In the genomic region with DNA sequence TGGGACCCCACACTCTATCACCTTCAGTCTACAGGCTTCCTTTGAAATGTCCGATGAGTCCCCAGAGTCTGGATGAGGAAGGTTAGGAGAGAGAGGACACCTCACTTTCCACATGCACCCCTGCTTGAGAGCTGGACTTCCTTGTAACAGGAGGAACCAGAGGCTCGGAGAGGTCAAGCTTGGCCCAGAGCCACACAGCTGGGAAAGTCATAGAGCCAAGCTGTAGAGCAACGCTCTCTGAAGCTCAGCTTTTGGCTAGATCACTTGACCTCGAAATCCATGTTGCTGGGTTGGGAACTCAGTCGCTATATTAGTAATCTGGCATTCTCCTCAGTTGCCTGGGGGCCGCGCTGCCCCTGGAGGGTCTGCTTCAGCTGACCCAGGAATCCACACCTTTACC, we compare ENCODE assay signal across 11 mouse cellular contexts. TPM values are rescaled to one million over a fixed set of nuclear protein-coding genes. Genes with fewer than 3 reads are reported as not detected.
DNase-seq lines count a peak whose midpoint lies in the region; ATAC-seq and TF ChIP-seq lines count a peak whose summit lies in the region.
"Had no signal": no experiment of that assay in that cellular context is flagged by ENCODE, and none has a peak within 500 bp of the region (broad histone marks: within the 10 kb centered on the region; RNA-seq: fewer than 3 reads in every experiment).

No protein-coding gene starts in this region.

- peak; percentile 77 for DNase-seq in adrenal gland, postnatal 25 days
- peak; percentile 84 to 92 for DNase-seq in heart, adult 18-20 months
- no peak for DNase-seq in right cerebral cortex, postnatal 14 days
- DNase-seq: liver, embryonic 13.5 days; thymus, postnatal 4 days had no signal

- no peaks in the 10 kb centered on the region for H3K27me3 ChIP-seq in intestine, embryonic 16.5 days (replicated peaks; ENCODE audit: control insufficient read depth, insufficient read depth, low read length)
- H3K27me3 ChIP-seq in intestine, postnatal 0 days (replicated peaks; ENCODE audit: control insufficient read depth, insufficient read depth, low read length) = no peaks in the 10 kb centered on the region
- H3K27me3 ChIP-seq in limb, embryonic 15.5 days = no peaks in the 10 kb centered on the region
- no peaks in the 10 kb centered on the region for H3K27me3 ChIP-seq in hindbrain, embryonic 16.5 days (replicated peaks; ENCODE audit: control insufficient read depth, insufficient read depth, low read length)
- H3K27me3 ChIP-seq: liver, embryonic 13.5 days had no signal

- no peaks in the 10 kb centered on the region for H3K9me3 ChIP-seq in intestine, embryonic 16.5 days (ENCODE audit: control insufficient read depth, low read length)
- no peaks in the 10 kb centered on the region for H3K9me3 ChIP-seq in intestine, postnatal 0 days (ENCODE audit: control insufficient read depth)
- no peaks in the 10 kb centered on the region for H3K9me3 ChIP-seq in limb, embryonic 15.5 days
- no peaks in the 10 kb centered on the region for H3K9me3 ChIP-seq in hindbrain, embryonic 16.5 days (ENCODE audit: control insufficient read depth, low read length)
- H3K9me3 ChIP-seq: liver, embryonic 13.5 days had no signal

- H3K27ac ChIP-seq in intestine, embryonic 16.5 days (ENCODE audit: low read length) = no peak overlapping the region
- H3K27ac ChIP-seq in intestine, postnatal 0 days (ENCODE audit: low read depth, low read length) = no peak overlapping the region
- peak overlapping the region; percentile 18; the same call in 1 of the 2 replicates for H3K27ac ChIP-seq in limb, embryonic 15.5 days
- no peak overlapping the region for H3K27ac ChIP-seq in hindbrain, embryonic 16.5 days (ENCODE audit: low read depth, low read length)
- H3K27ac ChIP-seq: hindbrain, embryonic 14.5 days had no signal

- TF ChIP-seq CTCF in intestine, postnatal 0 days (IDR thresholded peaks at IDR 0.05; ENCODE audit: low read depth) = no peak

- 76% methylated on average over 7 of the region's 7 CpGs for WGBS in intestine, embryonic 16.5 days
- 75% methylated on average over 7 of the region's 7 CpGs for WGBS in intestine, postnatal 0 days
- 68% methylated on average over 7 of the region's 7 CpGs for WGBS in limb, embryonic 15.5 days
- 88% methylated on average over 7 of the region's 7 CpGs for WGBS in hindbrain, embryonic 16.5 days

- ATAC-seq in intestine, embryonic 16.5 days = 0 out of 2 replicates have a peak, but pooled peaks have one; percentile 24
- ATAC-seq in intestine, postnatal 0 days = no peak
- 0 out of 2 replicates have a peak, but pooled peaks have one; percentile 10 for ATAC-seq in limb, embryonic 15.5 days (ENCODE audit: insufficient number of reproducible peaks, low FRiP score, low TSS enrichment, low read depth)
- no peak for ATAC-seq in megakaryocyte-erythroid progenitor cell, adult 5-6 weeks (replicated peaks; ENCODE audit: low FRiP score, low TSS enrichment, poor library complexity, severe bottlenecking)
- ATAC-seq in hindbrain, embryonic 16.5 days = no peak

- peaks cover 3% of the 10 kb centered on the region; the same call in 1 of the 2 replicates for H3K36me3 ChIP-seq in intestine, embryonic 16.5 days (ENCODE audit: control insufficient read depth, insufficient read depth, low read length)
- no peaks in the 10 kb centered on the region; the same call in none of the 2 replicates for H3K36me3 ChIP-seq in intestine, postnatal 0 days (ENCODE audit: control insufficient read depth, insufficient read depth)
- peaks cover 16% of the 10 kb centered on the region for H3K36me3 ChIP-seq in limb, embryonic 15.5 days
- H3K36me3 ChIP-seq in hindbrain, embryonic 16.5 days (ENCODE audit: control insufficient read depth, insufficient read depth, low read length) = no peaks in the 10 kb centered on the region; the same call in 1 of the 2 replicates

- no peak overlapping the region for H3K4me3 ChIP-seq in intestine, embryonic 16.5 days (ENCODE audit: low read length)
- H3K4me3 ChIP-seq in intestine, postnatal 0 days (ENCODE audit: low read depth, low read length) = no peak overlapping the region
- no peak overlapping the region for H3K4me3 ChIP-seq in limb, embryonic 15.5 days
- H3K4me3 ChIP-seq in hindbrain, embryonic 16.5 days (ENCODE audit: low read length) = no peak overlapping the region
- H3K4me3 ChIP-seq: liver, embryonic 13.5 days had no signal

- H3K4me1 ChIP-seq in intestine, embryonic 16.5 days (ENCODE audit: control insufficient read depth, insufficient read depth, low read length) = peaks cover 11% of the 10 kb centered on the region; the same call in 1 of the 2 replicates
- H3K4me1 ChIP-seq in intestine, postnatal 0 days (replicated peaks; ENCODE audit: control insufficient read depth, insufficient read depth, low read length) = no peaks in the 10 kb centered on the region; the same call in 1 of the 2 replicates
- H3K4me1 ChIP-seq in limb, embryonic 15.5 days = peaks cover 49% of the 10 kb centered on the region
- H3K4me1 ChIP-seq in hindbrain, embryonic 16.5 days (ENCODE audit: control insufficient read depth, insufficient read depth, low read depth, low read length) = peaks cover 1% of the 10 kb centered on the region; the same call in 1 of the 2 replicates

- H3K4me2 ChIP-seq in intestine, embryonic 16.5 days (ENCODE audit: low read depth, low read length) = no peak overlapping the region
- no peak overlapping the region for H3K4me2 ChIP-seq in intestine, postnatal 0 days (replicated peaks; ENCODE audit: low read depth)
- H3K4me2 ChIP-seq in limb, embryonic 15.5 days = no peak overlapping the region
- H3K4me2 ChIP-seq in hindbrain, embryonic 16.5 days (ENCODE audit: low read length) = no peak overlapping the region
- H3K4me2 ChIP-seq: hindbrain, embryonic 14.5 days; liver, embryonic 13.5 days had no signal

- H3K9ac ChIP-seq in intestine, embryonic 16.5 days (ENCODE audit: low read depth, low read length) = no peak overlapping the region
- H3K9ac ChIP-seq in intestine, postnatal 0 days (ENCODE audit: low read depth, low read length) = no peak overlapping the region
- no peak overlapping the region for H3K9ac ChIP-seq in limb, embryonic 15.5 days
- H3K9ac ChIP-seq in hindbrain, embryonic 16.5 days (ENCODE audit: low read depth, low read length) = no peak overlapping the region
- H3K9ac ChIP-seq: hindbrain, embryonic 14.5 days had no signal

RNA-seq across cellular contexts. Expression of gene Dusp1, which starts 14.9 kb away (rescaled TPM):
- 12.2 and 14.4 TPM in 2 replicates for polyA plus RNA-seq in intestine, embryonic 16.5 days (2015; fragmentation: Nextera tagmentation; extraction: Ambion mirVana)
- 18.9 and 19.4 TPM in 2 replicates for polyA plus RNA-seq in intestine, postnatal 0 days (2015; fragmentation: Nextera tagmentation; extraction: Ambion mirVana)
- 30.8 and 37.8 TPM in 2 replicates for total RNA-seq in adrenal gland, postnatal 25 days (2021)
- total RNA-seq in heart, adult 18-20 months (2021) = 10 to 100 TPM; 50.3 to 57.1 TPM
- 27.3 and 32.5 TPM in 2 replicates for polyA plus RNA-seq in limb, embryonic 15.5 days (2015; fragmentation: Nextera tagmentation; extraction: Ambion mirVana)
- 18.4 and 29.1 TPM in 2 replicates for total RNA-seq in megakaryocyte-erythroid progenitor cell, adult 5-6 weeks (2014; fragmentation: Nextera tagmentation)
- 73.3 and 79.0 TPM in 2 replicates for total RNA-seq in megakaryocyte-erythroid progenitor cell, adult 5-6 weeks (2017)
- polyA plus RNA-seq in hindbrain, embryonic 16.5 days (2015; fragmentation: Nextera tagmentation; extraction: Ambion mirVana) = 27.1 and 29.0 TPM in 2 replicates

RNA-seq across cellular contexts. Expression of gene Ergic1, which starts 15.5 kb away (rescaled TPM):
- polyA plus RNA-seq in intestine, embryonic 16.5 days (2015; fragmentation: Nextera tagmentation; extraction: Ambion mirVana) = 88.6 and 91.2 TPM in 2 replicates
- polyA plus RNA-seq in intestine, postnatal 0 days (2015; fragmentation: Nextera tagmentation; extraction: Ambion mirVana) = 48.6 TPM in 2 replicates
- total RNA-seq in adrenal gland, postnatal 25 days (2021) = 138 and 168 TPM in 2 replicates
- total RNA-seq in heart, adult 18-20 months (2021) = 10 to 100 TPM; 50.4 to 56.6 TPM
- polyA plus RNA-seq in limb, embryonic 15.5 days (2015; fragmentation: Nextera tagmentation; extraction: Ambion mirVana) = 122 and 130 TPM in 2 replicates
- total RNA-seq in megakaryocyte-erythroid progenitor cell, adult 5-6 weeks (2014; fragmentation: Nextera tagmentation) = 51.7 and 55.0 TPM in 2 replicates
- total RNA-seq in megakaryocyte-erythroid progenitor cell, adult 5-6 weeks (2017) = 31.6 and 40.3 TPM in 2 replicates
- 97.0 and 106 TPM in 2 replicates for polyA plus RNA-seq in hindbrain, embryonic 16.5 days (2015; fragmentation: Nextera tagmentation; extraction: Ambion mirVana)

Comparison
In these comparisons a context has a peak if more than half of its experiments do, and no peak if none do; other contexts are left out.
1. ATAC-seq: peak in intestine, embryonic 16.5 days (single experiment) and limb, embryonic 15.5 days (single experiment); none in intestine, postnatal 0 days (single experiment), megakaryocyte-erythroid progenitor cell, adult 5-6 weeks (single experiment) and hindbrain, embryonic 16.5 days (single experiment).